Mouse (Mus musculus): Measurements from ENCODE around the gene Camkk1. TPM values are rescaled to one million over a fixed set of nuclear protein-coding genes. Genes with fewer than 3 reads are reported as not detected.

The Camkk1 gene
- polyA plus RNA-seq, 1 experiment from 2014 or later = 13.9 TPM

GRCm38 (mm10) chr11:73007698-73008481 is 10.9 kb upstream of the Camkk1 start:
- ATAC-seq (ENCODE audit: insufficient read depth, low FRiP score) = 0 out of 2 replicates have a peak, but pooled peaks have one; percentile 45
- Histone ChIP-seq H3K9ac (ENCODE audit: low read length) (no peak overlapping the region), H3K27me3 (ENCODE audit: control insufficient read depth, insufficient read depth, low read length) (no peaks in the 10 kb centered on the region; the same call in 1 of the 2 replicates), H3K36me3 (ENCODE audit: control insufficient read depth, insufficient read depth, low read length) (no peaks in the 10 kb centered on the region), H3K9me3 (replicated peaks; ENCODE audit: control insufficient read depth, low read length) (no peaks in the 10 kb centered on the region; the same call in 1 of the 2 replicates), H3K4me3 (replicated peaks; ENCODE audit: low read length) (no peak overlapping the region), H3K27ac (ENCODE audit: low read length) (no peak overlapping the region), H3K4me2 (ENCODE audit: low read depth, low read length) (no peak overlapping the region), H3K4me1 (ENCODE audit: control insufficient read depth, insufficient read depth, low read length) (0 out of 2 replicates have a peak, but pooled peaks cover 4% of the 10 kb centered on the region)
- WGBS = 57% methylated on average over 11 of the region's 11 CpGs

GRCm38 (mm10) chr11:73008826-73009225 is 10.0 kb upstream of the Camkk1 start:
- Histone ChIP-seq H3K4me2 (ENCODE audit: low read depth, low read length) (no peak overlapping the region), H3K27me3 (ENCODE audit: control insufficient read depth, insufficient read depth, low read length) (no peaks in the 10 kb centered on the region; the same call in 1 of the 2 replicates), H3K4me1 (ENCODE audit: control insufficient read depth, insufficient read depth, low read length) (0 out of 2 replicates have a peak, but pooled peaks cover 4% of the 10 kb centered on the region), H3K9me3 (replicated peaks; ENCODE audit: control insufficient read depth, low read length) (no peaks in the 10 kb centered on the region; the same call in 1 of the 2 replicates), H3K9ac (ENCODE audit: low read length) (no peak overlapping the region), H3K36me3 (ENCODE audit: control insufficient read depth, insufficient read depth, low read length) (no peaks in the 10 kb centered on the region), H3K4me3 (replicated peaks; ENCODE audit: low read length) (no peak overlapping the region), H3K27ac (ENCODE audit: low read length) (no peak overlapping the region)
- WGBS = 63% methylated on average over 2 of the region's 2 CpGs
- no peak for ATAC-seq (ENCODE audit: insufficient read depth, low FRiP score)

GRCm38 (mm10) chr11:73009531-73010274 is 9.1 kb upstream of the Camkk1 start:
- Histone ChIP-seq H3K36me3 (ENCODE audit: control insufficient read depth, insufficient read depth, low read length) (no peaks in the 10 kb centered on the region), H3K27ac (ENCODE audit: low read length) (no peak overlapping the region), H3K27me3 (ENCODE audit: control insufficient read depth, insufficient read depth, low read length) (no peaks in the 10 kb centered on the region; the same call in 1 of the 2 replicates), H3K4me3 (replicated peaks; ENCODE audit: low read length) (no peak overlapping the region; the same call in 1 of the 2 replicates), H3K4me2 (ENCODE audit: low read depth, low read length) (no peak overlapping the region), H3K4me1 (ENCODE audit: control insufficient read depth, insufficient read depth, low read length) (peaks cover 4% of the 10 kb centered on the region), H3K9me3 (replicated peaks; ENCODE audit: control insufficient read depth, low read length) (no peaks in the 10 kb centered on the region), H3K9ac (ENCODE audit: low read length) (no peak overlapping the region; the same call in 1 of the 2 replicates)
- ATAC-seq (ENCODE audit: insufficient read depth, low FRiP score) = no peak
- 52% methylated on average over 13 of the region's 13 CpGs for WGBS

GRCm38 (mm10) chr11:73013981-73014380 is 4.8 kb upstream of the Camkk1 start:
- H3K36me3 ChIP-seq (ENCODE audit: control insufficient read depth, insufficient read depth, low read length) = no peaks in the 10 kb centered on the region
- H3K9ac ChIP-seq (ENCODE audit: low read length) = no peak overlapping the region
- WGBS = 74% methylated on average over 5 of the region's 5 CpGs
- no peak for ATAC-seq (ENCODE audit: insufficient read depth, low FRiP score)
- H3K27ac ChIP-seq (ENCODE audit: low read length) = no peak overlapping the region
- peaks cover 16% of the 10 kb centered on the region for H3K4me1 ChIP-seq (ENCODE audit: control insufficient read depth, insufficient read depth, low read length)
- H3K27me3 ChIP-seq (ENCODE audit: control insufficient read depth, insufficient read depth, low read length) = peaks cover 2% of the 10 kb centered on the region; the same call in 1 of the 2 replicates
- H3K9me3 ChIP-seq (replicated peaks; ENCODE audit: control insufficient read depth, low read length) = no peaks in the 10 kb centered on the region
- H3K4me2 ChIP-seq (ENCODE audit: low read depth, low read length) = no peak overlapping the region
- no peak overlapping the region for H3K4me3 ChIP-seq (replicated peaks; ENCODE audit: low read length)

- Histone ChIP-seq H3K4me1 (ENCODE audit: control insufficient read depth, insufficient read depth, low read length) (peaks cover 20% of the 10 kb centered on the region), H3K9me3 (replicated peaks; ENCODE audit: control insufficient read depth, low read length) (no peaks in the 10 kb centered on the region), H3K9ac (ENCODE audit: low read length) (no peak overlapping the region), H3K27ac (ENCODE audit: low read length) (peak overlapping the region; percentile 63), H3K4me3 (replicated peaks; ENCODE audit: low read length) (no peak overlapping the region), H3K27me3 (ENCODE audit: control insufficient read depth, insufficient read depth, low read length) (peaks cover 2% of the 10 kb centered on the region; the same call in 1 of the 2 replicates), H3K4me2 (ENCODE audit: low read depth, low read length) (no peak overlapping the region), H3K36me3 (ENCODE audit: control insufficient read depth, insufficient read depth, low read length) (no peaks in the 10 kb centered on the region)
- WGBS = 72% methylated on average over 4 of the region's 4 CpGs
- no peak for ATAC-seq (ENCODE audit: insufficient read depth, low FRiP score)
Observed at GRCm38 (mm10) chr11:73014831-73015344, 3.9 kb upstream of the Camkk1 start.

GRCm38 (mm10) chr11:73015391-73016102 is 3.3 kb upstream of the Camkk1 start:
- 51% methylated on average over 5 of the region's 5 CpGs for WGBS
- Histone ChIP-seq H3K27ac (ENCODE audit: low read length) (peak overlapping the region; percentile 63), H3K4me2 (ENCODE audit: low read depth, low read length) (no peak overlapping the region), H3K4me1 (ENCODE audit: control insufficient read depth, insufficient read depth, low read length) (peaks cover 20% of the 10 kb centered on the region), H3K27me3 (ENCODE audit: control insufficient read depth, insufficient read depth, low read length) (peaks cover 6% of the 10 kb centered on the region), H3K9me3 (replicated peaks; ENCODE audit: control insufficient read depth, low read length) (no peaks in the 10 kb centered on the region), H3K9ac (ENCODE audit: low read length) (no peak overlapping the region), H3K36me3 (ENCODE audit: control insufficient read depth, insufficient read depth, low read length) (no peaks in the 10 kb centered on the region), H3K4me3 (replicated peaks; ENCODE audit: low read length) (no peak overlapping the region)
- no peak; the same call in 1 of the 2 replicates for ATAC-seq (ENCODE audit: insufficient read depth, low FRiP score)

- Histone ChIP-seq H3K27me3 (ENCODE audit: control insufficient read depth, insufficient read depth, low read length) (peaks cover 7% of the 10 kb centered on the region), H3K36me3 (ENCODE audit: control insufficient read depth, insufficient read depth, low read length) (no peaks in the 10 kb centered on the region), H3K27ac (ENCODE audit: low read length) (peak overlapping the region; percentile 63; the same call in 1 of the 2 replicates), H3K9ac (ENCODE audit: low read length) (no peak overlapping the region), H3K4me2 (ENCODE audit: low read depth, low read length) (no peak overlapping the region), H3K9me3 (replicated peaks; ENCODE audit: control insufficient read depth, low read length) (no peaks in the 10 kb centered on the region), H3K4me1 (ENCODE audit: control insufficient read depth, insufficient read depth, low read length) (peaks cover 20% of the 10 kb centered on the region), H3K4me3 (replicated peaks; ENCODE audit: low read length) (no peak overlapping the region)
- WGBS = 58% methylated on average over 6 of the region's 6 CpGs
- no peak for ATAC-seq (ENCODE audit: insufficient read depth, low FRiP score)
Observed at GRCm38 (mm10) chr11:73016103-73016420, 2.7 kb upstream of the Camkk1 start.

GRCm38 (mm10) chr11:73019147-73019795 is 463 bp downstream of the Camkk1 start:
- Histone ChIP-seq H3K36me3 (ENCODE audit: control insufficient read depth, insufficient read depth, low read length) (no peaks in the 10 kb centered on the region), H3K27me3 (ENCODE audit: control insufficient read depth, insufficient read depth, low read length) (peaks cover 7% of the 10 kb centered on the region), H3K9me3 (replicated peaks; ENCODE audit: control insufficient read depth, low read length) (no peaks in the 10 kb centered on the region), H3K9ac (ENCODE audit: low read length) (peak overlapping the region; percentile 75), H3K4me2 (ENCODE audit: low read depth, low read length) (peak overlapping the region; percentile 96), H3K4me3 (replicated peaks; ENCODE audit: low read length) (peak overlapping the region; percentile 65), H3K27ac (ENCODE audit: low read length) (no peak overlapping the region), H3K4me1 (ENCODE audit: control insufficient read depth, insufficient read depth, low read length) (peaks cover 37% of the 10 kb centered on the region)
- ATAC-seq (ENCODE audit: insufficient read depth, low FRiP score) = peak; percentile 2; the same call in 1 of the 2 replicates
- under 1% methylated on average over 46 of the region's 46 CpGs for WGBS
